ENCODE assay signal across 27 mouse cellular contexts in the genomic region with DNA sequence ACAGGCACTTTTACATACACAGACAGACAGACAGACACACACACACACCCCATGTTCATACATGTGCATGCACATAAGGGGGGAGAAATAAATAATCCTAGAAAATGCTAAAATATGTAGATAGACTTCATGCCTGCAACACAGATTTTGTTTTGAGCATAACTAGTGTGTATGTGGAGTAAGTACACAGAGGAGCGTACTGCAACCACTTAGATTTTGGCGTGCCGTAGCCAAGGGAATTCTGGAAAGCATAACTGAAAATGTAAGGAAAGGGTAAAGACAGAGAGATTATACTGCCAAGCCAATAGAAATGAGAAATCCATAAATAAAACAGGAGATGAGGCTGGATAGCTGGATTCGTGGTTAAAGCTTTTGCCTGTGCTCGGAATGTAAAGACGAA. TPM values are rescaled to one million over a fixed set of nuclear protein-coding genes. Genes with fewer than 3 reads are reported as not detected.
DNase-seq lines count a peak whose midpoint lies in the region; ATAC-seq and TF ChIP-seq lines count a peak whose summit lies in the region.
"Had no signal": no experiment of that assay in that cellular context is flagged by ENCODE, and none has a peak within 500 bp of the region (broad histone marks: within the 10 kb centered on the region; RNA-seq: fewer than 3 reads in every experiment).

No protein-coding gene starts in this region.

- no peak overlapping the region for H3K4me3 ChIP-seq in embryonic facial prominence, embryonic 14.5 days (ENCODE audit: low read depth, low read length)
- H3K4me3 ChIP-seq in embryonic facial prominence, embryonic 10.5 days: no peak overlapping the region
- no peak overlapping the region for H3K4me3 ChIP-seq in forebrain, embryonic 15.5 days
- H3K4me3 ChIP-seq in forebrain, embryonic 10.5 days: no peak overlapping the region
- H3K4me3 ChIP-seq in forebrain, postnatal 0 days (ENCODE audit: low read depth, low read length): no peak overlapping the region
- H3K4me3 ChIP-seq in forebrain, embryonic 11.5 days (ENCODE audit: low read depth, low read length): no peak overlapping the region
- H3K4me3 ChIP-seq: embryonic facial prominence, embryonic 12.5 days; embryonic facial prominence, embryonic 15.5 days; erythroblast, embryonic 14.5 days; gastrocnemius, adult 2 months had no signal

- no peak for ATAC-seq in embryonic facial prominence, embryonic 14.5 days (ENCODE audit: low read depth)
- ATAC-seq in forebrain, embryonic 15.5 days (replicated peaks): peak; percentile 37; the same call in 1 of the 2 replicates
- peak; percentile 85 for ATAC-seq in forebrain, postnatal 0 days
- no peak for ATAC-seq in forebrain, embryonic 11.5 days (replicated peaks; ENCODE audit: low FRiP score)
- ATAC-seq: activated CD4-positive, CD25-positive, alpha-beta regulatory T cell, adult 4 months; CD4-positive, CD25-positive, alpha-beta regulatory T cell, adult 4 months; Patski had no signal

- no peak for DNase-seq in embryonic facial prominence, embryonic 14.5 days (ENCODE audit: low spot score)
- no peak for DNase-seq in embryonic facial prominence, embryonic 10.5 days (ENCODE audit: low spot score)
- DNase-seq in forebrain, embryonic 10.5 days (ENCODE audit: extremely low spot score, low spot score): no peak
- peak; percentile 40 for DNase-seq in forebrain, postnatal 0 days
- DNase-seq in forebrain, embryonic 11.5 days (ENCODE audit: low spot score): no peak
- peak; percentile 26 for DNase-seq in brain, embryonic 18.5 days (ENCODE audit: low read depth, low spot score)
- DNase-seq: adrenal gland, adult 8-10 months; adrenal gland, postnatal 14 days; adrenal gland, postnatal 36 days; B cell, adult 2 months; cerebellum, adult 11 months; cerebellum, adult 18-20 months; cerebellum, adult 8-10 months; cerebellum, adult 9-11 months; cerebellum, postnatal 14 days; cerebellum, postnatal 36 days; embryo, embryonic 11 days; gastrocnemius, adult 2 months had no signal

- TF ChIP-seq CTCF in forebrain, postnatal 0 days (IDR thresholded peaks at IDR 0.05; ENCODE audit: low read depth): no peak

- 0 out of 2 replicates have a peak overlapping the region, but pooled peaks have one; percentile 13 for H3K27ac ChIP-seq in embryonic facial prominence, embryonic 14.5 days (replicated peaks; ENCODE audit: low read depth, low read length)
- H3K27ac ChIP-seq in embryonic facial prominence, embryonic 10.5 days (replicated peaks): no peak overlapping the region
- peak overlapping the region; percentile 68 for H3K27ac ChIP-seq in forebrain, embryonic 15.5 days (replicated peaks)
- no peak overlapping the region for H3K27ac ChIP-seq in forebrain, embryonic 10.5 days
- H3K27ac ChIP-seq in forebrain, postnatal 0 days (ENCODE audit: low read depth, low read length): peak overlapping the region; percentile 15; the same call in 1 of the 2 replicates
- H3K27ac ChIP-seq in forebrain, embryonic 11.5 days (ENCODE audit: low read depth, low read length): no peak overlapping the region
- H3K27ac ChIP-seq: embryonic facial prominence, embryonic 12.5 days; embryonic facial prominence, embryonic 15.5 days; gastrocnemius, adult 2 months had no signal

- whole genome bisulfite sequencing in embryonic facial prominence, embryonic 14.5 days: 62% methylated on average over 6 of the region's 6 CpGs
- WGBS in embryonic facial prominence, embryonic 10.5 days: 96% methylated on average over 6 of the region's 6 CpGs
- 83% methylated on average over 6 of the region's 6 CpGs for WGBS in forebrain, embryonic 15.5 days
- 98% methylated on average over 6 of the region's 6 CpGs for WGBS in forebrain, embryonic 10.5 days
- WGBS in forebrain, postnatal 0 days: 70% methylated on average over 6 of the region's 6 CpGs
- 87% methylated on average over 6 of the region's 6 CpGs for WGBS in forebrain, embryonic 11.5 days

- no peaks in the 10 kb centered on the region for H3K9me3 ChIP-seq in embryonic facial prominence, embryonic 14.5 days (ENCODE audit: control insufficient read depth, low read length)
- H3K9me3 ChIP-seq in embryonic facial prominence, embryonic 10.5 days: no peaks in the 10 kb centered on the region
- H3K9me3 ChIP-seq in forebrain, embryonic 15.5 days: no peaks in the 10 kb centered on the region
- no peaks in the 10 kb centered on the region for H3K9me3 ChIP-seq in forebrain, embryonic 10.5 days
- no peaks in the 10 kb centered on the region for H3K9me3 ChIP-seq in forebrain, postnatal 0 days (ENCODE audit: low read length)
- no peaks in the 10 kb centered on the region for H3K9me3 ChIP-seq in forebrain, embryonic 11.5 days (ENCODE audit: control insufficient read depth, low read length)
- H3K9me3 ChIP-seq: embryonic facial prominence, embryonic 12.5 days; embryonic facial prominence, embryonic 15.5 days; G1E had no signal

- H3K4me2 ChIP-seq in embryonic facial prominence, embryonic 14.5 days (ENCODE audit: low read depth, low read length): no peak overlapping the region
- H3K4me2 ChIP-seq in forebrain, embryonic 15.5 days (replicated peaks): no peak overlapping the region
- H3K4me2 ChIP-seq in forebrain, postnatal 0 days (ENCODE audit: low read depth): no peak overlapping the region
- H3K4me2 ChIP-seq in forebrain, embryonic 11.5 days (ENCODE audit: low read depth, low read length, severe bottlenecking): no peak overlapping the region
- H3K4me2 ChIP-seq: embryonic facial prominence, embryonic 12.5 days; embryonic facial prominence, embryonic 15.5 days had no signal

- H3K27me3 ChIP-seq in embryonic facial prominence, embryonic 14.5 days (replicated peaks; ENCODE audit: control insufficient read depth, insufficient read depth, low read length): no peaks in the 10 kb centered on the region
- H3K27me3 ChIP-seq in embryonic facial prominence, embryonic 10.5 days (replicated peaks; ENCODE audit: low read depth, poor library complexity, severe bottlenecking): no peaks in the 10 kb centered on the region
- no peaks in the 10 kb centered on the region for H3K27me3 ChIP-seq in forebrain, embryonic 15.5 days
- H3K27me3 ChIP-seq in forebrain, embryonic 10.5 days (ENCODE audit: poor library complexity, severe bottlenecking): no peaks in the 10 kb centered on the region
- no peaks in the 10 kb centered on the region for H3K27me3 ChIP-seq in forebrain, postnatal 0 days (ENCODE audit: insufficient read depth, low read length)
- no peaks in the 10 kb centered on the region for H3K27me3 ChIP-seq in forebrain, embryonic 11.5 days (ENCODE audit: control insufficient read depth, insufficient read depth, low read length)
- H3K27me3 ChIP-seq: CH12.LX; embryonic facial prominence, embryonic 12.5 days; embryonic facial prominence, embryonic 15.5 days; Patski had no signal

- no peaks in the 10 kb centered on the region for H3K4me1 ChIP-seq in embryonic facial prominence, embryonic 14.5 days (ENCODE audit: control insufficient read depth, insufficient read depth, low read length)
- H3K4me1 ChIP-seq in embryonic facial prominence, embryonic 10.5 days: peaks cover 6% of the 10 kb centered on the region; the same call in 1 of the 2 replicates
- H3K4me1 ChIP-seq in forebrain, embryonic 15.5 days: peaks cover 22% of the 10 kb centered on the region
- H3K4me1 ChIP-seq in forebrain, embryonic 10.5 days: no peaks in the 10 kb centered on the region
- peaks cover 3% of the 10 kb centered on the region; the same call in 1 of the 2 replicates for H3K4me1 ChIP-seq in forebrain, postnatal 0 days (ENCODE audit: insufficient read depth)
- no peaks in the 10 kb centered on the region for H3K4me1 ChIP-seq in forebrain, embryonic 11.5 days (replicated peaks; ENCODE audit: control insufficient read depth, insufficient read depth, low read length)
- H3K4me1 ChIP-seq: embryonic facial prominence, embryonic 15.5 days had no signal

- no peak overlapping the region for H3K9ac ChIP-seq in embryonic facial prominence, embryonic 14.5 days (ENCODE audit: low read depth, low read length)
- no peak overlapping the region for H3K9ac ChIP-seq in forebrain, embryonic 15.5 days (replicated peaks)
- H3K9ac ChIP-seq in forebrain, postnatal 0 days: no peak overlapping the region
- no peak overlapping the region for H3K9ac ChIP-seq in forebrain, embryonic 11.5 days (ENCODE audit: low read length)
- H3K9ac ChIP-seq: embryonic facial prominence, embryonic 12.5 days; embryonic facial prominence, embryonic 15.5 days had no signal

- no peaks in the 10 kb centered on the region for H3K36me3 ChIP-seq in embryonic facial prominence, embryonic 14.5 days (ENCODE audit: control insufficient read depth, insufficient read depth, low read length)
- no peaks in the 10 kb centered on the region for H3K36me3 ChIP-seq in embryonic facial prominence, embryonic 10.5 days (replicated peaks)
- H3K36me3 ChIP-seq in forebrain, embryonic 15.5 days: no peaks in the 10 kb centered on the region
- H3K36me3 ChIP-seq in forebrain, embryonic 10.5 days (replicated peaks): no peaks in the 10 kb centered on the region
- H3K36me3 ChIP-seq in forebrain, postnatal 0 days (ENCODE audit: insufficient read depth): no peaks in the 10 kb centered on the region
- H3K36me3 ChIP-seq in forebrain, embryonic 11.5 days (ENCODE audit: control insufficient read depth, insufficient read depth, low read length): no peaks in the 10 kb centered on the region
- H3K36me3 ChIP-seq: embryonic facial prominence, embryonic 12.5 days; embryonic facial prominence, embryonic 15.5 days had no signal

RNA-seq across cellular contexts. Expression of a gene that starts 55.4 kb away (rescaled TPM):
- 25.9 and 30.9 TPM in 2 replicates for polyA plus RNA-seq in embryonic facial prominence, embryonic 14.5 days (2014; fragmentation: Nextera tagmentation; extraction: Ambion mirVana)
- 33.8 and 35.2 TPM in 2 replicates for polyA plus RNA-seq in embryonic facial prominence, embryonic 10.5 days (2016; fragmentation: Nextera tagmentation; extraction: Ambion mirVana)
- 27.8 and 28.0 TPM in 2 replicates for polyA plus RNA-seq in forebrain, embryonic 15.5 days (2015; fragmentation: Nextera tagmentation; extraction: Ambion mirVana)
- 34.3 and 34.5 TPM in 2 replicates for polyA plus RNA-seq in forebrain, embryonic 10.5 days (2016; fragmentation: Nextera tagmentation; extraction: Ambion mirVana)
- 16.7 and 17.9 TPM in 2 replicates for total RNA-seq in forebrain, postnatal 0 days (2014; rRNA removed)
- 16.8 and 18.3 TPM in 2 replicates for polyA plus RNA-seq in forebrain, postnatal 0 days (2015; fragmentation: Nextera tagmentation; extraction: Ambion mirVana)
- polyA plus RNA-seq in forebrain, embryonic 11.5 days (2014; fragmentation: Nextera tagmentation; extraction: Ambion mirVana): 37.5 and 38.9 TPM in 2 replicates

Comparison
In these comparisons a context has a peak if more than half of its experiments do, and no peak if none do; other contexts are left out.
1. ATAC-seq: peak in forebrain, embryonic 15.5 days (single experiment) and forebrain, postnatal 0 days (single experiment); none in embryonic facial prominence, embryonic 14.5 days (single experiment) and forebrain, embryonic 11.5 days (single experiment).
2. DNase-seq: peak in forebrain, postnatal 0 days (single experiment) and brain, embryonic 18.5 days (single experiment); none in embryonic facial prominence, embryonic 14.5 days (single experiment), embryonic facial prominence, embryonic 10.5 days (single experiment), forebrain, embryonic 10.5 days (single experiment) and forebrain, embryonic 11.5 days (single experiment).
3. H3K27ac ChIP-seq: peak in embryonic facial prominence, embryonic 14.5 days (single experiment), forebrain, embryonic 15.5 days (single experiment) and forebrain, postnatal 0 days (single experiment); none in embryonic facial prominence, embryonic 10.5 days (single experiment), forebrain, embryonic 10.5 days (single experiment) and forebrain, embryonic 11.5 days (single experiment).